In the genomic region with DNA sequence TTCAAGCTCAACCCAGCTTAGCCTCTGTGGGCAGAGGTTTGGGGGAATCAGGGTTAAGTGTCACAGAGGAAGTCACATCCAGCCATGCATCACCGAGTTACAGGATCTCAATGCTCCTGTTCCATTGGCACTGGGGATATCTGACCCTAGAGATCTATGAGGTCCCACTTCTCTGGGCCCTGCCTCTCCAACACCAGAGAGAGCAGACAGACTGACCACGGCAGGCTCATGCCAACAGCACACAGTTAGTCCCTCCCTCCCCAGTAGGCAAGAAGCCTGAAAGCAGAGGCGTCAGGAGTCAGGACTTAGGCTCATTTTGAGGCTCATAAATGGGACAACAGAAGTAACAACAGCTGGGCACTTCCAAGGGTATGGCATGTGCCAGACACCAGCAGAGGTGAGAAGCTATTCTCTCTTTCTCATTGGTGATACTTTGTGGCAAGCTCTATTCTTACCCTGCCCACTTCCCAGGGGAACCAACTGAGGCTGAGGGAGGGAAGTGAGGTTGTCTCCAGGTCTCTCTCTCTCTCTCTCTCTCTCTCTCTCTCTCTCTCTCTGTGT, we compare ENCODE assay signal across 9 mouse cellular contexts. TPM values are rescaled to one million over a fixed set of nuclear protein-coding genes. Genes with fewer than 3 reads are reported as not detected.
DNase-seq lines count a peak whose midpoint lies in the region; ATAC-seq and TF ChIP-seq lines count a peak whose summit lies in the region.
"Had no signal": no experiment of that assay in that cellular context is flagged by ENCODE, and none has a peak within 500 bp of the region (broad histone marks: within the 10 kb centered on the region; RNA-seq: fewer than 3 reads in every experiment).

No protein-coding gene starts in this region.

- H3K9ac ChIP-seq in kidney, embryonic 16.5 days (replicated peaks; ENCODE audit: low read length): peak overlapping the region; percentile 47
- peak overlapping the region; percentile 50; the same call in 1 of the 2 replicates for H3K9ac ChIP-seq in hindbrain, embryonic 12.5 days
- peak overlapping the region; percentile 46; the same call in 1 of the 2 replicates for H3K9ac ChIP-seq in midbrain, embryonic 16.5 days (ENCODE audit: low read depth, low read length)

- peaks cover 12% of the 10 kb centered on the region; the same call in 1 of the 2 replicates for H3K36me3 ChIP-seq in kidney, embryonic 16.5 days (ENCODE audit: insufficient read depth, low read length)
- peaks cover 12% of the 10 kb centered on the region; the same call in 1 of the 2 replicates for H3K36me3 ChIP-seq in hindbrain, embryonic 12.5 days
- 0 out of 2 replicates have a peak, but pooled peaks cover 2% of the 10 kb centered on the region for H3K36me3 ChIP-seq in midbrain, embryonic 16.5 days (ENCODE audit: control insufficient read depth, insufficient read depth, low read length)

- DNase-seq in kidney, postnatal 36 days: no peak
- DNase-seq in right cerebral cortex, adult 18-20 months: no peak
- no peak for DNase-seq in urinary bladder, postnatal 36 days (ENCODE audit: low spot score in 2 of 2)
- DNase-seq in left cerebral cortex, adult 11 months (ENCODE audit: low spot score): no peak

- H3K9me3 ChIP-seq in kidney, embryonic 16.5 days (ENCODE audit: low read length): no peaks in the 10 kb centered on the region
- no peaks in the 10 kb centered on the region for H3K9me3 ChIP-seq in hindbrain, embryonic 12.5 days (replicated peaks)
- no peaks in the 10 kb centered on the region for H3K9me3 ChIP-seq in midbrain, embryonic 16.5 days (replicated peaks; ENCODE audit: control insufficient read depth, low read length, poor library complexity, severe bottlenecking)

- H3K27ac ChIP-seq in kidney, embryonic 16.5 days (ENCODE audit: low read length): peak overlapping the region; percentile 71
- peak overlapping the region; percentile 88 for H3K27ac ChIP-seq in cortical plate, adult 2 months (ENCODE audit: insufficient read depth, low read length)
- peak overlapping the region; percentile 71 for H3K27ac ChIP-seq in hindbrain, embryonic 12.5 days
- peak overlapping the region; percentile 61; the same call in 1 of the 2 replicates for H3K27ac ChIP-seq in midbrain, embryonic 16.5 days (ENCODE audit: low read length)

- H3K4me3 ChIP-seq in kidney, embryonic 16.5 days (ENCODE audit: low read length): no peak overlapping the region
- H3K4me3 ChIP-seq in cortical plate, adult 2 months (ENCODE audit: insufficient read depth, low read length): no peak overlapping the region
- H3K4me3 ChIP-seq in hindbrain, embryonic 12.5 days: no peak overlapping the region
- H3K4me3 ChIP-seq in midbrain, embryonic 16.5 days (ENCODE audit: low read depth, low read length): no peak overlapping the region

- H3K4me1 ChIP-seq in kidney, embryonic 16.5 days (ENCODE audit: insufficient read depth, low read length): peaks cover 78% of the 10 kb centered on the region
- H3K4me1 ChIP-seq in cortical plate, adult 2 months (ENCODE audit: control insufficient read depth, insufficient read depth, low read length): peaks cover 20% of the 10 kb centered on the region
- peaks cover 86% of the 10 kb centered on the region for H3K4me1 ChIP-seq in hindbrain, embryonic 12.5 days
- H3K4me1 ChIP-seq in midbrain, embryonic 16.5 days (ENCODE audit: control insufficient read depth, insufficient read depth, low read length): peaks cover 74% of the 10 kb centered on the region

- H3K4me2 ChIP-seq in kidney, embryonic 16.5 days (replicated peaks; ENCODE audit: low read depth, low read length): no peak overlapping the region
- no peak overlapping the region; the same call in 1 of the 2 replicates for H3K4me2 ChIP-seq in hindbrain, embryonic 12.5 days (replicated peaks)
- peak overlapping the region; percentile 14; the same call in 1 of the 2 replicates for H3K4me2 ChIP-seq in midbrain, embryonic 16.5 days (ENCODE audit: low read length)

- no peak for TF ChIP-seq CTCF in cortical plate, adult 2 months (IDR thresholded peaks at IDR 0.05; ENCODE audit: extremely low read depth, insufficient read depth, low read length)

- no peak for TF ChIP-seq POLR2A in cortical plate, adult 2 months (IDR thresholded peaks at IDR 0.05; ENCODE audit: extremely low read depth, insufficient read depth, low read length)

- 14% methylated on average over 3 of the region's 3 CpGs for WGBS in kidney, embryonic 16.5 days
- 49% methylated on average over 3 of the region's 3 CpGs for WGBS in hindbrain, embryonic 12.5 days
- 28% methylated on average over 3 of the region's 3 CpGs for WGBS in midbrain, embryonic 16.5 days

- H3K27me3 ChIP-seq in kidney, embryonic 16.5 days (ENCODE audit: insufficient read depth, low read length): no peaks in the 10 kb centered on the region
- no peaks in the 10 kb centered on the region for H3K27me3 ChIP-seq in hindbrain, embryonic 12.5 days
- no peaks in the 10 kb centered on the region for H3K27me3 ChIP-seq in midbrain, embryonic 16.5 days (ENCODE audit: control insufficient read depth, insufficient read depth, low read depth, low read length)

- no peak for ATAC-seq in kidney, embryonic 16.5 days (ENCODE audit: low FRiP score, low TSS enrichment)
- ATAC-seq in hindbrain, embryonic 12.5 days (ENCODE audit: low FRiP score): no peak
- no peak for ATAC-seq in midbrain, embryonic 16.5 days

RNA-seq across cellular contexts. Expression of gene Soga1, which starts 9.2 kb away (rescaled TPM):
- 2.5 and 3.6 TPM in 2 replicates for polyA plus RNA-seq in kidney, embryonic 16.5 days (2015; fragmentation: Nextera tagmentation; extraction: Ambion mirVana)
- polyA plus RNA-seq in cortical plate, adult 2 months (2012; rRNA removed): 5.8 and 6.8 TPM in 2 replicates
- 7.7 and 8.6 TPM in 2 replicates for polyA plus RNA-seq in hindbrain, embryonic 12.5 days (2016; fragmentation: Nextera tagmentation; extraction: Ambion mirVana)
- polyA plus RNA-seq in midbrain, embryonic 16.5 days (2015; fragmentation: Nextera tagmentation; extraction: Ambion mirVana): 5.2 and 5.5 TPM in 2 replicates

RNA-seq across cellular contexts. Expression of gene Tldc2, which starts 17.0 kb away (rescaled TPM):
- 0.53 and 0.71 TPM in 2 replicates for polyA plus RNA-seq in kidney, embryonic 16.5 days (2015; fragmentation: Nextera tagmentation; extraction: Ambion mirVana)
- polyA plus RNA-seq in cortical plate, adult 2 months (2012; rRNA removed): not detected in 2 replicates
- polyA plus RNA-seq in hindbrain, embryonic 12.5 days (2016; fragmentation: Nextera tagmentation; extraction: Ambion mirVana): not detected in 2 replicates
- not detected in 2 replicates for polyA plus RNA-seq in midbrain, embryonic 16.5 days (2015; fragmentation: Nextera tagmentation; extraction: Ambion mirVana)
- polyA plus RNA-seq: gonadal fat pad, adult 2 months had no signal
